Mouse (Mus musculus): Measurements from ENCODE around the gene Cstf1.

Cstf1 gene

DNA sequence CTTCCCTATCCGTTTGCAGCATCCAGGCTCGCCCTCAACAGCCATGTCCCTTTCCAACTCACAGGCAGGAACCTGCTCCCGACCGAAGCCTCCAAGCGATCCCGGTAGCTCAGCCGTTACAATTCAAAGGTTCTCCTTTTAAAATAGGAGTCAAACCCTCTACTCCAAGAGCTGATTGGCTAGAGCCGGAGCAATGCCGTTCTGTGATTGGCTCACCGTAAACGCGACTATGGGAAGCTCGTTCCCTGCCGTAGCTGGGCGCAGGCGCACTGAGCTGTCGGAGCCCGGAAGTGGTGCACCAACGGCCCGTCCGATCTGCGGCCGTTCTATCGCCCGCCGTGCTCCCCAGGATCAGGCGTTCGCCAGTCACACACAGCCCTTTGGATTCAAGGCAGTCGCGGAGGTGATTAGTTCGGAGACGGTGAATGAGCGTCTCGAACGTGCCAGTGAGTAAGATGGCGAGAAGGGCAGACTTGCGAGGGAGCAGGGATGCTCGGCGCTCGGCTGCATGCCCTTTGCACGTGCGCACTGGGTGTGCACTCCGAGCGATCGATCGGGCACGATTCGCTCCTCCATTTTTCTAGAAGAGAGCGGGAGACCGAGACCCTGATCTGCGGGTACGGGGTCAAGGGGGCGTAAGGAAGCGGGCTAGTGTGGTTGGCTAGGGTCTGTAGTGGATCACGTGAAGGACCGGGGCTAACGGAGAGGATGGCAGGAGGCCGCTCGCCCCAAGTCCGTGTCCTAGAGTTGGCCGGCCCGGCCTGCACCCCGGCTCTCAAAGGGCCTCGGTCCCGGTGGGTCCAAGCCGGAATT lies at the start of gene Cstf1, which contains the start of gene Aurka:
TSS of gene Cstf1 (plus strand) at position 271 of the 813 bp plus-strand sequence.
TSS of gene Aurka (minus strand) at position 125 of the 813 bp plus-strand sequence.
- DNase-seq = peak; percentile 96 to 97

DNA sequence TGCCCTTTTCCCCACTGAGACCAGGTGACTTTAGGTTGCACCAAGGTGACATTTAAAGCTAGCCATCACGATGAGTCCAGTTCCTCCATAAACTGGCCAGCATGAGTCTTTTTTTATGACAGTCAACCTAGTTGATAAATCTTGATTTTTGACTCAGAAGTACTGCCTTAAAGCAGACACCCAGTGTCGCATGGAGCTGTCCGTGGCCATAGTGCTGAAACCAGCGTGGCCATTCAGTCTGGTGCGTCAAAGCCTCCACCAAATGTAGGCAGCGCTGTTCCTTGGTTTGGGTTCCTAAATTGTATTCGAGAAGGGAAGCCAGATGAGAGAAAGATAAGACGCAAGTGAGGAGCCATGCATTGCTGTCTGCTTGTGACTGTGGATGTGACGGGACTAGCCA lies 49.6 kb upstream of the Cstf1 start:
- peak in 1 of 2 experiments; percentile 47 for DNase-seq

DNA sequence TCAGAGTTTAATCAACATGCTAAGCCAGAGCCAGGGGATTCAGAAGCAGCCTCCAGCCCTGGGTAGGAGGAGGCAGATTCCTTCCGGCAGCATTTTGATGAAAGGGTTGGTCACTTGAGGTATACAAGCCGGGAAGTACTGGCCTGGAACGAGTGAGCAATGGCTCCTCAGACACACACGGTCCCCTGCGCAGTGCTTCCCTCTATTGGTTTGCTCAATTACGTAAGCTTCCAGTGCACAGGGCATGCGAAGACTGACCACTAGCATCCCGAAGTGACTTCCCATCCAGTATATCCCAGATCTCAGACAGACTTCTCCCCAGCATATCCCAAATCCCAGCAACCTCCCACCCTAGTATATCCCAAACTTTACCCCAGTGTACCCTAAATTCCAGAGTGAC lies 42.2 kb upstream of the Cstf1 start:
- no peak for DNase-seq

DNA sequence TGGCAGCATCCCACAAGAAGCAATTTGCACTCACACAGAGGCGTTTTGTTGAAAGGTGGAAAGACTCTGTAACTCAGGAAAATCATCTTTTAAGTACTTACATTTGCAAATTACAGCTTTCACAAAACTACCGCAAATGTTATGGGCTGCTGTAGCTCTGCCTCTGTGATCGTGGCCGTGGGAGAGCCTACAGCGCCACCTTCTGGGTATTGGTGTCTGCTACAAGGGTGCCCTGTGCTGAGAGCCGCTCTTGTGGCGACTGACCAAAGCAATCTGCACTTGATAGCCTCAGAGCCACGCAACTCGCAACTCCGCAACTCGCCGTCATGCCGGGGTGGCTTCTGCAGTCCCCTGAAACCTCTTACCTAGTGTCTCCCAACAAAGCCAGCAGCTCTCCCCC lies 41.3 kb upstream of the Cstf1 start:
- DNase-seq = peak; percentile 91 to 92

DNA sequence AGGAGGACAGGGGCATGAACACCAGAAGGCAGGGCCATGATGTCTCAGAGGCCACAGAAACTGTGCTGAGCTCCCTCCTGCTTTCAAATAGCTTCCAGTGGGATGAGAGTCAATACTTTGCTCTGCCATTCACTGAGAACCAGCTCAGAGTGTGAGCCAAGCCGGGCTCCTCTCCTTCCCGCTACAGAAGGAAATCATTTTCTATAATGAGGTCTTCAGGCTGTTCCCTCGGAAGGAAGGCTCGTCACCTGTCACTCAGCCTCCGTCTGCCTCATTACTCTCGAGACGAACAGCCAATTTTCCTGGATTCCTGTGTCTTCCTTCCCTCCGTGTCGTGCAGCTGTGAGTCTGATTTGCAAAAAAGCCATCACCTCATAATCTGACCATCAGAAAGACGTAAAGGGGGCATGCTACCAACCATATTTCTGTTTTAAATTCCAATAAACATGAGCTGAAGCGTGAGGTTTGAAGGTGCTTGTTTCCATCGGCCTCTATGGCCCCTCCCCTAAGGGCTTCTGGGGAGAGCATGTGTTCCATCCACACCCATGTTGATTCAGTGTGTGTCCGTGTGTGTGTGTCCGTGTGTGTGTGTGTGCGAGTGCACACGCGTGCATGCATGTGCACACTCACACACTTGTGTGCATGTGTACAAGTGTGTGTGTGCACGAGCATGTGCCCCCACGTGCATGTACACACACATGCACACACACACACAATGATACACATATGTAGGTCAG lies 32.1 kb upstream of the Cstf1 start:
- no peak for DNase-seq

DNA sequence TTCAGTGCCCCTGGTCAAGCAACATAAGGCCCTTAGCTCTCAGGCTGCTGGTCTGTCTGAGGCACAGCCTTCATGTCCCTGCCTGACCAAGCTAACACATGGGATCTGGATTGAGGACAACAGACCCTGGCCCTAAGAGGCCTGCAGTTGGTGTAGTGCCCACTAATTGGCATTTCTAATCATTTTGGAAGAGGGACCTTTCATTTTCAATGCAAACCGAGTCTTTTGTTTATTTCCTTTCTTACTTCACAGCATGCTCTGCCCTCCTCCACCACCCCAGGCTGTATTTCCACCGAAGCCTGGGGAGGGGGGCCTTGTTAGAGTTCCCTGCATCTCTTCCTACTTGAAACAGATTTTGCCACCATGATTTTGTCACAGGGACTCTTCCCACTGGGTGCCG lies 29.5 kb upstream of the Cstf1 start:
- no peak for DNase-seq

DNA sequence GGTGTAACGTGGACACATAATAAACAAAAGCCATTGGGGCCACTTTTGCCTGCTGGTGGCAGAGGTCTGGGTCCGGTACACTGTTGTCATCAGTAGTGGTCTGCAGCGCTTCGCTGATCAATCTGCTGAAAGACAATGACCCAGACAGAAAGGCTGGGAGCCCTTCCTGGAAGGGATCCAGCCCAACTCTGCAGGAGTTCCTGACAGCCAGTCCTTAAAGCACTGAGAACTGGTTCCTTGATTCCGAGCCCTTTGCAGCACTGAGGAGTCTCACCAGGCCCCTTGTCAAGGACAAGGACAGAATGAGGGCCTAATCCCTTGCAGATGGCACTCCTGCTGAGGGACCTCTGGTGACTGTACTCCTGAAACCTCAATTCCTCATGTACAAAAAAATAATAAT lies 28.9 kb upstream of the Cstf1 start:
- DNase-seq = peak; percentile 58 to 70

DNA sequence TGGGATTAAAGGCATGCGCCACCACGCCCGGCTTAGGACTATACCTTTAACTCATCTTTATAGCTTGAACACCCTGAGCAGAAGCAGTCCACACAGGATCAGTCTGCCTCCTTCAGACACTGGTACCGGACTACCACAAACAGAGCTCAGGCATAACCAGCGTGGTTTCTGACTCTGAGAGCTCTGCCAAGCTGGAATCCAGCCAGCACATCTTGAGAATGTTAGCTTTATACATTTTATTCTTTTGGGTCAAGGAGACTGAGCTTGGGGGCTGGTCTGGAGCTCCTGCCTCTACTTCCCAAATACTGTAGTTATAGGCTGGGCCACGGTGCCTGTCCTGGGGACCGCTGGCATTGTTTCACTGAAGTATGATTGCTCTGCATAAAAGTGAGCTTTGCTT lies 26.7 kb upstream of the Cstf1 start:
- no peak for DNase-seq

DNA sequence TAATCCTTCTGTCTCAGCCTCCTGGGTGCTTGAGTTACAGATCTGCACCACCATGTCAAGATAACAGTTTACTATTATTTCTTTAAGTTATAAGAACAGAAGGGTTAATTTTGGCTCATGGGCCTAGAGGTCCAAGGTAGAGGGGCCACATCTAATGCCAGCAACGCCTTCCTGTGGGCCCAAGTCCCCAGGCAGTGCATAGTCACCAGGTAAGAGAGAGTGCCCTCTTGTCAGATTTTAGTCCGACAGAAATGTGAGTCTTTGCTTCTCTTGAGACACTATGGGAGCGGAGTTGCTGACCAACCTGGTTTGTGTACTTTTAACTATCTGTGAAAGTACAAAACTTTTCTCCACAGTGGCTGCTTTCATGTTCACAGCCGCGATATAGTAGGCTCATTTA lies 25.8 kb upstream of the Cstf1 start:
- DNase-seq = no peak

DNA sequence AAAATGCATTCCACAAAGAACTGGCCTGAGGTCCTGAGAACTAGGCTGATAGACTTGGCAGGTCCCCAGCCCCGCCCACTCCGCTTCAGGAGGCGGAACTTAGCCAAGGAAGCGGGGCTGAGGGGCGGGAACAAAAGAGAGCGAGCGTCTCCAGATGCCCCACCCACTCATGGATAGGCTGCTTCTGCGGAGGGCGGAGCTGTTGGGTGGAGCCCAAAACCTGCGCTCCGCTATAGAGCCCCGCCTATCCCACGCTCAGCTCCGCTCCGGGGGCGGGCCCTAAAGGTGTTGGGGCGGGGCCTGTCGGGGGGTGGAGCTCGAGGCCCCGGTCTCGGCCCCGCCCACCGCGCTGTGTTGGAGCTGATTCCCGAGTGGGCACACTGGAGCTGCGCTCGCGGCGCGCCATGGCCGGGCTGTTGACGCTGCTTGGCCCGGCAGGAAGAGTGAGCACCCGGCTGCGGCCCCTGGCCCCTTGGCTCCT lies 25.2 kb upstream of the Cstf1 start, which contains the start of gene Fam210b:
TSS of gene Fam210b (plus strand) at position 308 of the 481 bp plus-strand sequence.
- DNase-seq = peak; percentile 96 to 97

DNA sequence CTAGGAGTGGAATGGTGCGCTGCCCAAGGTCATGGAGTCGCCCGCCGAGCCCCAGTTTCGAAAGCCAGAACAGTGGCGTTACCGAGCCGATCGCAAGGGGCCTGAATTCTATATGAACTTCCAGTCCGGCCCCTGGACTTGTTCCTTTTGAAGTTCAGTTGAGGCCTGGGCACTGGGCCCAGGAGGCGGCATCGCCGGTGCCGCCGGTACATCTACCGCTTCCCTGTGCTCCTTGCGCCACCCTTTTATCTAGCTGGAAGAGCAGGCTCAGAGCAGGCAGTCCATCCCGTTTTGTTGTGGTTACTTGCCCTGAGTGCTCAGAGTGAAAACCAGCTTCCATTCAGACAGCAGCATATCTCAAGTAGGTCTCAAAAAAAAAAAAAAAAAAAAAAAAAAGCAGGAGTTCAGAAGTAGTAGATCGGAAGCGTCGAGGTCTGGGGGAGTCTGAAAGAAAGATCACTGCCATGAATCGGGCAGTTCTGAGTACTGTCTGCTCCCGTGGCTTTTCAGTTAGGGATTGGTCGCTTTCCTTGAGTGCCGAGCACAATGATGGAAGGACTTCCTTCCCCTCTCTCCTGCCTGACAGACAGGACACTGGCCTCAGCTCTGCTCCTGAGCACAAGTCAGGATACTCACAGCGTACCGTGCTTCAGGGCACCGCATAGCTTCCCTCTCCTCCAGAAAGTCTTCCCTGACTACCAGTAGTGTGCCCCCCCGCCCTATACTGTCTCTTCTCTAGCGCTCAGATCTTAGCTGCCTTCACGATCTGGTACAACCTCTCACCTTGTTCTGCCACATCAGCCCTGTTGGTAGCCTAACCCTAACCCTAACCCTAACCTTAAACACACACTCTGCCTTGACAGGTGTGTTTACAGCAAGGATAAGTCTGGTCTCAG lies 24.2 kb upstream of the Cstf1 start:
- DNase-seq = peak; percentile 66

DNA sequence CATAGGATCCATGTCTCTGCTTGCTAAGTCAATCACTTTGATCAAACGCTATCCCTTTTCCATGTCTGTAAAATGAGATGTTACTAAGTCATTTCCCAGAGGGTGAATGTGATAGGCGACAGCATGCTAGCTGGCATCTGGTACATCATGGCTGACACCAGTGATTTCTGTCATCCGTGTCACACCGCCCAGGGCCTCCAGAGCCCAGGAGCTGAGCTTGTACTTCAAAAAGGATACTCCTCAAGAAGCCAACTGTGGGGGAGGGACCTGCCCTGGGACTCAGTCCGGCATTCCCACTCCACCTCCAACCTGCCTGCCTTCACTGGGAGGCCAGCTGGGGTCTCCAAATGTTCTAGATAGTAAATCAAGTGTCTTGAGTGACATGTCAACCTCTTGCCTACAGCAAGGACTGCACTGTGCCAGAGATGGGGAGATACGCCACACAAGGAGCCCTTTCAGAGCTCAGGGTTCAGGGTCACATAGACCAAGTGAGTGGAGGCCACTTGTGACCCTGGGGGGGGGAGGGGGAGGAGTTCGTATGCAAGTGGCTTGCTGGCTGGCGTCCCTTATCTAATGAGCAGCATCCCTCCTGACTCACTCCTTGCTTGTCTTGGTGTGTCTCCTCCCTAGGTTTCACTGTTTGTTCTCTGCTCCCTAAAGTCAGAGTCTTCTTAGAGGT lies 23.4 kb upstream of the Cstf1 start:
- peak in 1 of 2 experiments; percentile 34 for DNase-seq

DNA sequence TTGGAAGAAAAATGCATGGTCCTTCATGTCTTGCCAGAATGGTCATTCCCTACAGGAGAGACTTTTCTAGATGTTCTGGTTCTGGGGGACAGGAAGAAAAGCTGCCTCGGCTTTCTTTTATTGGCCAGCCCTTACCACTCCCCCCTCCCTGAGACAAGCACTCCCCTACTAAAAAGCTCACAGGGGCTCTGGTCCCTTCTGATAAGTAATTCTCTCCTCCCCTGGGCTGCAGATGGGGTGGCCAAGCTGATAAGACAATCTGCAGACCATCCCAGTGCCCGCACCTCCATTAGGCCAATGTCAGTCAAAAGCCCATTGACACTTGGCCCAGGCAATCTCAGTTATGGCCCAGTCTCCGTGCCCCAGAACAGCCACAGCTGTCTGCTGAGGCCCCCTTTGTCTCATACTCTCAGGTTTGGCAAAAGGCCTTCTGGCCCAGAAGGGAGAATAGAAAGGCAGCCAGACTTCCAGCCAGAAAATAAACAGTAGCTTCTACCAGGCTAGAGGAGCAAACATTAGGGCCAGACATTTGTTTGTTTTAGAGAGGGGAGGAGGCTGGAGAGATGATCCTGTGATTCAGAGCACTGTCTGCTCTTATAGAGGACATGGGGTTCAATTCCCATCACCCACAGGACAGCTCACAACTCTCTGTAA lies 22.1 kb upstream of the Cstf1 start:
- peak; percentile 76 to 83 for DNase-seq

DNA sequence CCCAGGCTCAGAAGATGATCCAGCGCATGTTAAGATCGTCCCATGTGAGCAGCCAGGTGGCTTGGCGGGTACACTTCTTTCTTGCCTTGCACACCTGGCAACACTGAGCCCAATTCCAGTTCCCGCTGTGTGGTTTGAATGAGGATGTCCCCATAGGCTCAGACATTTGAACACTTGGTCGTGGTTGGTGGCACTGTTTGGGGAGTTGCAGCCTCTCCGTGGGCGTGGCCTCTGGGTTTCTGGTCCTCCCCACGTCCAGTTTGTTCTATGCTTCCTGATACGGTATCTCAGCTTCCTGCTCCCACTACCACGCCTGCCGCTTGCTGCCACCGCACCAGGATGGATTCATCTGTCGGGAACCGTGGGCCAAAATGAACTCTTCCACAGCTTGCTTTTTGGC lies 20.7 kb upstream of the Cstf1 start:
- DNase-seq = peak in 1 of 2 experiments; percentile 37

DNA sequence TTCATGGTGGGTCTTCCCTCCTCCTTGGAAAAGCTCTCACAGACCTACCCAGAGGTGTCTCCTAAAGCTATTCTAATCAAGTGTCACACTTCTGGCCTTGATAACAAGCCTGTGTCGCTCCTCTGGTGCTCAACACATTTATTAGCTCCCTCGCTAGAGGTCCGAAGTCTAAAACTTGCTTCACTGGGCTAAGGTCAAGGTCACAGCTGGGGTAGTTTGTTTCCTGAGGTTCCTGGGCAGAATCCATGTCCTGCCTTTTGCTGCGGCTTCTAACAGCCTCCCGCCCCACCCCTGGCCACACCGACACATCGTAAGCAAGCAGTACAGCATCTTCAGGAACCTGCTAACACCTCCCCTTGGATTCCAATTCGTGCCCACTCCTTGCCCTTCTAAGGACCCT lies 19.7 kb upstream of the Cstf1 start:
- DNase-seq = no peak

DNA sequence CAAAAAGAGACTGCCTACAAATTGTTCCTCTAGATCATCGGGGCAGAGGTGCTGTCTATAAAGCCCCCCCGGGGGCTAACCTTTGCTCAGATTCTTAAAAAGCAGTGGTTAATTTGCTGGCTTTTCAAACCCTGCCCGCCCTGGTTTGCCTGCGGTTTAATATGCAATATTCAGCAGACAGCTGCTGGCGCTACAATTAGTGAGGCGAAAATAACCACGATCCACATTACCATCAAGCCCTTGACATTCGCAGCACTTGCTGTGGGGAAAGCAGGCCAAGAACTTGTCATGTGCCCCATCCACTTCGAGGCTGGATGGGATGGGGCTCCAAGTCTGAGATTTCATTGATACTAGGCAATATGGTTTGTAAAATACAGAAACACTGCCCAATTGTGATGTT lies 17.3 kb upstream of the Cstf1 start:
- peak; percentile 58 to 65 for DNase-seq

DNA sequence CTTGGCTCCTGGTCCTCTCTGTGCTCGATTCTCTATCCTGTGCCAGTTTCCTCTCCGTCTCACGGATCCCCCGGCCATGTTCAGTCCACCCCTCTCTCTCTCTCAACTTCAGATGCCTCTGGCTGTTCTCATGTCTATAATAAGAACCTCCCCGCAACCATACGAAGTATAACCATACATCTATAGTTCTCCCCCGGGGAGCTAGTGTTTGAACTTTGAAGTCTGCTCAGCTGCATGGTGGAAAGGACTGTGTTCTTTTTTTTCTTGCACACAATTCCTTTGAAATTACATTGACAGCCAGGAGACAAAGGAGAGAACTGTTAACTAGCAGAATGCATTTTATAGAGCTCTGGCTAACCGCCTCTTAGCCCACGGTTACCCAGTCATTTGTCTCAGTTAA lies 15.7 kb upstream of the Cstf1 start:
- DNase-seq = no peak

DNA sequence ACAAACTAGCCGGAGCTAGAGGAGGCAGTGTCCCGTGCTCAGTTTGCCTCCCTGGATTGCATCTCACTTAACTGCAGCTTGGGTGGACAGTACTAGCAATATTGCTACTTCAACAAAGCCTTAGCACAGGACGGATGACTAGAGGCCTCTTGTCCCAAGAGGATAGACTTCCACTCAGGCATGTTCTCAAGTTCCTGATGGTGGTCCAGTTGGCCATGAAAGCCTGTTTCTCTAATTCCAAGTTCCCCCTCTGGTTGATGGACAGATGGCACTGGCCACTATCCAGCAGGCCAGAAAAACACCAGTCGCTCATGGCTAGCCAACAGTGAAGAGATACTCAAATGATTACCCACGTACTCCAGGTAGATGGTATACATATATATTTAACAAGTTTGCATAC lies 14.6 kb upstream of the Cstf1 start:
- peak; percentile 90 to 94 for DNase-seq

DNA sequence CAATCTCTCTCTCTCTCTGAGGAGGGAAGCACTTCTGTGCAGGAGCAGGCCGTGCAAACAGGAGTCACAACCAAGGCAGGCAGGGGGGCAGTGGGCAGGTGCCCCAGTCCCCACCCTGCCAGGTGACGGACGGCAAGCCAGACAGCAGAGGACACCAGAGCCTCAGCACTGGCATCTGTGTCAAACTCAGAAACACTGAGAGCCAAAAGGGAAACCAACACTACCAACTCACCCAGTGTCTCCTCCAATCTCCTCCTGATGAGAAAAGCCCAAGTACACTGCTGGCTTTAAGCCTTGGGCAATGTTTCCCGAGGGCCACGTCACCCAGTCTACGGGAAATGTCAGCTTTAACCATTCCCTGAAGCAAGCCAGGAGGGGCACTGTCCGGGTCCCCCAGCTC lies 7.3 kb upstream of the Cstf1 start:
- DNase-seq = no peak

DNA sequence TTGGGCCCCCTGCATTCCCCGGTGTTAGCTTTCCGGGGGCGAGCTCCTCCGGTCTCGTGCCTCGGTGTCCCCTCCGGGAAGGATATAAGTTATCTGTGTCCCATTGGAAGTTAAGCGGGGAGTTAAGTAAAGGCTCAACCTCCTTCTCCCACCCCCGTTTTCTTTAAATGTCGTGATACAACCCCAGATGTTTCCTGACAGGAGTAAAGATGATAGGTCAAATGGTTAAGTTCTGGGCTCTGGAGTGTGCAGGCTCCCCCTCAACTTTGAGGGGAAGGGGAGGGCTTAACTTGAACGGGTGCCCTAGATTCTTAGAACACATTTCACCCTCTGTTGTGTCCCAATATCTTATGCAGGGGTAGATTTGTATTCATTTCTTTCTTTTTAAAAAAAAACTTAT lies 777 bp downstream of the Cstf1 start:
- DNase-seq = no peak

DNA sequence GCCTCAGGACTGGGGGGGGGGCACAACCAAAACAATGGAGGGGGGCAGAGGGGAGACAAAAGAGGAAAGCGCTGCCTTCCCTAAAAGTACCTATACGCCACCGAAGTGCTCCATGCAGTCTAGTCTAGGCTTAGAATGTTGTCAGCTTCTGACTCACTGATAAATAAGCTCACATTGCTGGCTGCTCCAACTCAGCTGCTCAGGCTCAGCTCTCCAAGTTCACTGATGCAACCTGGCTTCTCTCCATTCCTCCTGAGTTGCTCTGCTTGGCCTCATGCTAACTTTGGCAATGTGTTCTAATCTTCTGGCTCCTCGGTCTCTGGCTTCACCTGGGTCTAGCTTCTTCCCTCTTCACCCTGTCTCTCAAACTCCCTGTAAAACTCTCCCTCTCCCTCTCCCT lies 6.1 kb downstream of the Cstf1 start:
- DNase-seq = no peak

All from cerebellum, postnatal 10 days (tissue).